Mouse (Mus musculus) forebrain, postnatal 0 days (tissue): ENCODE data around the gene Olfr12. TPM values are rescaled to one million over a fixed set of nuclear protein-coding genes. Genes with fewer than 3 reads are reported as not detected.

Experiments
- ATAC-seq: fragments of 200-750 bp; cut with Nextera tagmentation; 2 replicates; pipeline ENCODE4 v1.8.0; 2017; ENCODE audit warnings: mild to moderate bottlenecking, moderate library complexity
- DNase-seq: peaks from one replicate; pipeline ENCODE4 v3.0.0-alpha.2; 2015
- H3K27ac ChIP-seq: fragments of 300-500 bp; sonication (generic); 2 replicates; pipeline ENCODE4 v1.5.1; 2014; ENCODE audit warnings: low read depth, mild to moderate bottlenecking, antibody characterized with exemption, low read length, moderate library complexity, mixed read lengths
- H3K27me3 ChIP-seq: fragments of 300-500 bp; sonication (generic); 2 replicates; pipeline ENCODE4 v1.6.1; 2014; ENCODE audit warnings: mild to moderate bottlenecking, low read length, mixed read lengths; ENCODE audit not compliant: insufficient read depth
- H3K36me3 ChIP-seq: fragments of 300-500 bp; sonication (generic); 2 replicates; pipeline ENCODE4 v1.6.1; 2014; ENCODE audit warnings: mild to moderate bottlenecking, moderate library complexity; ENCODE audit not compliant: insufficient read depth
- H3K4me1 ChIP-seq: fragments of 300-500 bp; sonication (generic); 2 replicates; pipeline ENCODE4 v1.6.1; 2014; ENCODE audit warnings: antibody characterized with exemption; ENCODE audit not compliant: insufficient read depth
- H3K4me2 ChIP-seq: fragments of 300-500 bp; sonication (generic); 2 replicates; pipeline ENCODE4 v1.6.1; 2014; ENCODE audit warnings: low read depth, mild to moderate bottlenecking, moderate library complexity
- H3K4me3 ChIP-seq: fragments of 300-500 bp; sonication (generic); 2 replicates; pipeline ENCODE4 v1.5.1; 2014; ENCODE audit warnings: low read depth, low read length, mixed read lengths
- H3K9ac ChIP-seq: fragments of 300-500 bp; sonication (generic); 2 replicates; pipeline ENCODE4 v1.6.1; 2014; ENCODE audit warnings: mild to moderate bottlenecking
- H3K9me3 ChIP-seq: fragments of 300-500 bp; sonication (generic); 2 replicates; pipeline ENCODE4 v1.6.1; 2016; ENCODE audit warnings: low read length
- CTCF ChIP-seq: sonication (generic); IDR thresholded peaks from 2 replicates; pipeline ENCODE4 v1.5.1; 2016; ENCODE audit warnings: antibody characterized with exemption, control low read depth, low read depth
- WGBS: fragments of 180-500 bp; shearing (Covaris S2); extraction: QIAGEN DNeasy Blood & Tissue Kit; methylation state at CpG from one replicate; pipeline ENCODE4 v1.1.7; 2014; 5-methylcytosine and 5-hydroxymethylcytosine counted together
- polyA plus RNA-seq: library from polyadenylated mRNA; unstranded; fragments of >200 nt; fragmentation: Nextera tagmentation; extraction: Ambion mirVana; gene quantifications from 2 replicates; pipeline ENCODE4 v1.2.1, GENCODE M21; 2015
- total RNA-seq: library from RNA; depleted of rRNA; stranded (reverse); fragments of >200 nt; gene quantifications from 2 replicates; pipeline ENCODE4 v1.2.3, GENCODE M21; 2014; rRNA removed

The Olfr12 gene
- total and polyA plus RNA-seq, 2 experiments from 2014 or later: not detected

- Histone ChIP-seq H3K9ac (no peak overlapping the region), H3K36me3 (no peaks in the 10 kb centered on the region), H3K4me1 (no peaks in the 10 kb centered on the region), H3K4me3 (no peak overlapping the region), H3K4me2 (no peak overlapping the region), H3K27me3 (no peaks in the 10 kb centered on the region), H3K27ac (no peak overlapping the region), H3K9me3 (no peaks in the 10 kb centered on the region)
- WGBS: 59% methylated on average over 2 of the region's 2 CpGs
- ATAC-seq: no peak
- TF ChIP-seq CTCF: no peak
- no peak for DNase-seq
These were observed 37.1 kb downstream of the Olfr12 start for GRCm38 (mm10) chr1:92654676-92655075.

- TF ChIP-seq CTCF: no peak
- ATAC-seq (no peak), DNase-seq (no peak)
- Histone ChIP-seq H3K36me3 (no peaks in the 10 kb centered on the region), H3K9ac (no peak overlapping the region), H3K27me3 (no peaks in the 10 kb centered on the region), H3K27ac (no peak overlapping the region), H3K9me3 (no peaks in the 10 kb centered on the region), H3K4me3 (no peak overlapping the region), H3K4me2 (no peak overlapping the region), H3K4me1 (no peaks in the 10 kb centered on the region)
- WGBS: 79% methylated on average over 11 of the region's 11 CpGs
These were observed 39.6 kb downstream of the Olfr12 start for GRCm38 (mm10) chr1:92657025-92657820.

- no peak overlapping the region for H3K4me2 ChIP-seq
- 70% methylated on average over 5 of the region's 5 CpGs for WGBS
- no peak for TF ChIP-seq CTCF
These were observed 41.8 kb downstream of the Olfr12 start for GRCm38 (mm10) chr1:92659392-92659791.

GRCm38 (mm10) chr1:92667106-92667505, 49.5 kb downstream of the Olfr12 start:
- DNase-seq (no peak), ATAC-seq (no peak)
- no peak overlapping the region for H3K9ac ChIP-seq
- H3K36me3 ChIP-seq: no peaks in the 10 kb centered on the region
- H3K4me3 ChIP-seq: no peak overlapping the region
- WGBS: 53% methylated on average over 6 of the region's 6 CpGs
- no peaks in the 10 kb centered on the region for H3K27me3 ChIP-seq
- no peak overlapping the region for H3K27ac ChIP-seq
- no peaks in the 10 kb centered on the region for H3K9me3 ChIP-seq
- H3K4me1 ChIP-seq: no peaks in the 10 kb centered on the region
- no peak overlapping the region for H3K4me2 ChIP-seq
- no peak for TF ChIP-seq CTCF

More at GRCm38 (mm10) chr1:92659392-92659791, 41.8 kb downstream of the Olfr12 start:
- Histone ChIP-seq H3K36me3 (no peaks in the 10 kb centered on the region), H3K27me3 (no peaks in the 10 kb centered on the region), H3K9ac (no peak overlapping the region), H3K4me3 (no peak overlapping the region), H3K9me3 (no peaks in the 10 kb centered on the region), H3K4me1 (no peaks in the 10 kb centered on the region), H3K27ac (no peak overlapping the region)
- ATAC-seq (no peak), DNase-seq (no peak)

- H3K9ac ChIP-seq: no peak overlapping the region
- no peak overlapping the region for H3K27ac ChIP-seq
- H3K36me3 ChIP-seq: no peaks in the 10 kb centered on the region
- H3K4me1 ChIP-seq: no peaks in the 10 kb centered on the region
- DNase-seq (no peak), ATAC-seq (no peak)
- no peaks in the 10 kb centered on the region for H3K27me3 ChIP-seq
- H3K4me2 ChIP-seq: no peak overlapping the region
- H3K9me3 ChIP-seq: no peaks in the 10 kb centered on the region
- no peak for TF ChIP-seq CTCF
- H3K4me3 ChIP-seq: no peak overlapping the region
- 96% methylated on average over 3 of the region's 3 CpGs for WGBS
These were observed 51.8 kb downstream of the Olfr12 start for GRCm38 (mm10) chr1:92669430-92669829.

GRCm38 (mm10) chr1:92671326-92671725, 53.7 kb downstream of the Olfr12 start:
- no peak overlapping the region for H3K4me2 ChIP-seq
- H3K27me3 ChIP-seq: no peaks in the 10 kb centered on the region
- no peak overlapping the region for H3K27ac ChIP-seq
- H3K4me3 ChIP-seq: no peak overlapping the region
- H3K9me3 ChIP-seq: no peaks in the 10 kb centered on the region
- no peak for DNase-seq
- no peak overlapping the region for H3K9ac ChIP-seq
- no peaks in the 10 kb centered on the region for H3K4me1 ChIP-seq
- no peak for ATAC-seq
- WGBS: 67% methylated on average over 4 of the region's 4 CpGs
- no peak for TF ChIP-seq CTCF
- H3K36me3 ChIP-seq: no peaks in the 10 kb centered on the region

Other genes starting within 250 kb of the Olfr12 start
- gene Ndufa10, start 143.9 kb upstream of the Olfr12 start, total RNA-seq: 181 and 182 TPM in 2 replicates
- gene Ndufa10, start 143.9 kb upstream of the Olfr12 start, polyA plus RNA-seq: 335 and 345 TPM in 2 replicates
- gene Olfr1416, start 132.7 kb upstream of the Olfr12 start, total RNA-seq: not detected in 2 replicates
- gene Olfr1416, start 132.7 kb upstream of the Olfr12 start, polyA plus RNA-seq: not detected in 2 replicates
- not detected in 2 replicates for gene Olfr1415, start 121.7 kb upstream of the Olfr12 start, total RNA-seq
- not detected in 2 replicates for gene Olfr1415, start 121.7 kb upstream of the Olfr12 start, polyA plus RNA-seq
- not detected in 2 replicates for gene Olfr1414, start 99.1 kb upstream of the Olfr12 start, total RNA-seq
- not detected in 2 replicates for gene Olfr1414, start 99.1 kb upstream of the Olfr12 start, polyA plus RNA-seq
- gene Olfr1413, start 46.5 kb upstream of the Olfr12 start, total RNA-seq: not detected in 2 replicates
- gene Olfr1413, start 46.5 kb upstream of the Olfr12 start, polyA plus RNA-seq: not detected in 2 replicates
- gene Olfr1412, start 32.0 kb upstream of the Olfr12 start, total RNA-seq: not detected in 2 replicates
- gene Olfr1412, start 32.0 kb upstream of the Olfr12 start, polyA plus RNA-seq: not detected in 2 replicates
- gene Olfr1411, start 23.4 kb upstream of the Olfr12 start, total RNA-seq: not detected in 2 replicates
- not detected in 2 replicates for gene Olfr1411, start 23.4 kb upstream of the Olfr12 start, polyA plus RNA-seq
- not detected in 2 replicates for gene Olfr1410, start 12.0 kb upstream of the Olfr12 start, total RNA-seq
- not detected in 2 replicates for gene Olfr1410, start 12.0 kb upstream of the Olfr12 start, polyA plus RNA-seq
- gene Cops9, start 24.2 kb downstream of the Olfr12 start, total RNA-seq: 202 and 291 TPM in 2 replicates
- gene Cops9, start 24.2 kb downstream of the Olfr12 start, polyA plus RNA-seq: 569 and 710 TPM in 2 replicates
- gene Otos, start 31.1 kb downstream of the Olfr12 start, total RNA-seq: 0.08 TPM in 1 of 2 replicates, not detected in the other
- 0.21 and 0.92 TPM in 2 replicates for gene Otos, start 31.1 kb downstream of the Olfr12 start, polyA plus RNA-seq
- 132 and 173 TPM in 2 replicates for gene Gpc1, start 213.9 kb downstream of the Olfr12 start, total RNA-seq
- 47.4 and 52.8 TPM in 2 replicates for gene Gpc1, start 213.9 kb downstream of the Olfr12 start, polyA plus RNA-seq